8 mouse cellular contexts compared by ENCODE assay signal in genomic region chr6:128032252-128033171, GRCm38 (mm10).
DNase-seq lines count a peak whose midpoint lies in the region; ATAC-seq and TF ChIP-seq lines count a peak whose summit lies in the region.

No protein-coding gene starts in this region.

- H3K4me3 ChIP-seq in C2C12 (ENCODE audit: insufficient read depth, poor library complexity, severe bottlenecking): peak overlapping the region; percentile 36
- no peak overlapping the region for H3K4me3 ChIP-seq in bone marrow, adult 2 months (replicated peaks; ENCODE audit: control insufficient read depth, low read depth, low read length)
- H3K4me3 ChIP-seq in embryonic facial prominence, embryonic 14.5 days (ENCODE audit: low read depth, low read length): peak overlapping the region; percentile 55
- H3K4me3 ChIP-seq in heart, embryonic 11.5 days (ENCODE audit: low read depth, low read length): peak overlapping the region; percentile 62
- no peak overlapping the region for H3K4me3 ChIP-seq in kidney, embryonic 16.5 days (ENCODE audit: low read length)
- no peak overlapping the region for H3K4me3 ChIP-seq in liver, embryonic 14.5 days (ENCODE audit: insufficient read depth in 1 of 2, low read depth in 2 of 2, low read length in 2 of 2)
- H3K4me3 ChIP-seq in neural tube, embryonic 12.5 days: no peak overlapping the region; the same call in 1 of the 2 replicates

- no peaks in the 10 kb centered on the region for H3K27me3 ChIP-seq in C2C12 (ENCODE audit: control insufficient read depth, insufficient read depth, insufficient read length)
- H3K27me3 ChIP-seq in embryonic facial prominence, embryonic 14.5 days (replicated peaks; ENCODE audit: control insufficient read depth, insufficient read depth, low read length): no peaks in the 10 kb centered on the region
- H3K27me3 ChIP-seq in heart, embryonic 11.5 days (ENCODE audit: control insufficient read depth, insufficient read depth, low read length): no peaks in the 10 kb centered on the region
- H3K27me3 ChIP-seq in kidney, embryonic 16.5 days (ENCODE audit: insufficient read depth, low read length): peaks cover 8% of the 10 kb centered on the region; the same call in 1 of the 2 replicates
- H3K27me3 ChIP-seq in liver, embryonic 14.5 days (ENCODE audit: control insufficient read depth, insufficient read depth, low read length): peaks cover 34% of the 10 kb centered on the region
- peaks cover 25% of the 10 kb centered on the region for H3K27me3 ChIP-seq in neural tube, embryonic 12.5 days (replicated peaks)

- H3K36me3 ChIP-seq in C2C12 (ENCODE audit: control insufficient read depth, insufficient read depth): peaks cover 7% of the 10 kb centered on the region
- H3K36me3 ChIP-seq in embryonic facial prominence, embryonic 14.5 days (ENCODE audit: control insufficient read depth, insufficient read depth, low read length): no peaks in the 10 kb centered on the region
- no peaks in the 10 kb centered on the region for H3K36me3 ChIP-seq in heart, embryonic 11.5 days (ENCODE audit: control insufficient read depth, insufficient read depth, low read length)
- no peaks in the 10 kb centered on the region for H3K36me3 ChIP-seq in kidney, embryonic 16.5 days (ENCODE audit: insufficient read depth, low read length)
- H3K36me3 ChIP-seq in liver, embryonic 14.5 days (replicated peaks; ENCODE audit: control insufficient read depth, insufficient read depth, low read depth): no peaks in the 10 kb centered on the region
- H3K36me3 ChIP-seq in neural tube, embryonic 12.5 days: no peaks in the 10 kb centered on the region

- H3K9ac ChIP-seq in embryonic facial prominence, embryonic 14.5 days (ENCODE audit: low read depth, low read length): 0 out of 2 replicates have a peak overlapping the region, but pooled peaks have one; percentile 46
- H3K9ac ChIP-seq in heart, embryonic 11.5 days (ENCODE audit: low read depth, low read length): peak overlapping the region; percentile 83
- no peak overlapping the region for H3K9ac ChIP-seq in kidney, embryonic 16.5 days (replicated peaks; ENCODE audit: low read length)
- no peak overlapping the region for H3K9ac ChIP-seq in liver, embryonic 14.5 days (replicated peaks)
- H3K9ac ChIP-seq in neural tube, embryonic 12.5 days: no peak overlapping the region

- peak overlapping the region; percentile 90 for H3K4me2 ChIP-seq in embryonic facial prominence, embryonic 14.5 days (ENCODE audit: low read depth, low read length)
- H3K4me2 ChIP-seq in heart, embryonic 11.5 days: peak overlapping the region; percentile 98
- peak overlapping the region; percentile 71; the same call in 1 of the 2 replicates for H3K4me2 ChIP-seq in kidney, embryonic 16.5 days (replicated peaks; ENCODE audit: low read depth, low read length)
- H3K4me2 ChIP-seq in liver, embryonic 14.5 days (ENCODE audit: low read depth): no peak overlapping the region
- H3K4me2 ChIP-seq in neural tube, embryonic 12.5 days (replicated peaks): peak overlapping the region; percentile 98

- TF ChIP-seq CTCF in C2C12 (IDR thresholded peaks at IDR 0.05; ENCODE audit: control insufficient read depth, insufficient read depth, insufficient read length): peak; percentile 60
- TF ChIP-seq CTCF in bone marrow, adult 2 months (IDR thresholded peaks at IDR 0.05; ENCODE audit: control insufficient read depth, insufficient read depth, low read length): peak; percentile 72
- peak; percentile 85 for TF ChIP-seq CTCF in liver, embryonic 14.5 days (IDR thresholded peaks at IDR 0.05; ENCODE audit: low read depth)

- peaks cover 26% of the 10 kb centered on the region for H3K79me2 ChIP-seq in C2C12 (ENCODE audit: control insufficient read depth, insufficient read depth)

- TF ChIP-seq EP300 in liver, embryonic 14.5 days (IDR thresholded peaks at IDR 0.05; ENCODE audit: low read depth): no peak

- peaks cover 11% of the 10 kb centered on the region for H3K79me3 ChIP-seq in C2C12 (ENCODE audit: low read depth)

- peak; percentile 45 for DNase-seq in embryonic facial prominence, embryonic 14.5 days (ENCODE audit: low spot score)
- DNase-seq in liver, embryonic 14.5 days (ENCODE audit: low read depth in 3 of 3, low spot score in 3 of 3): peak in 1 of 3 experiments; percentile 10
- DNase-seq in testis, postnatal 14 days (ENCODE audit: low spot score): peak; percentile 48

- H3K9me3 ChIP-seq in embryonic facial prominence, embryonic 14.5 days (ENCODE audit: control insufficient read depth, low read length): no peaks in the 10 kb centered on the region
- H3K9me3 ChIP-seq in heart, embryonic 11.5 days (replicated peaks; ENCODE audit: control insufficient read depth, low read length): no peaks in the 10 kb centered on the region
- H3K9me3 ChIP-seq in kidney, embryonic 16.5 days (ENCODE audit: low read length): no peaks in the 10 kb centered on the region
- no peaks in the 10 kb centered on the region for H3K9me3 ChIP-seq in liver, embryonic 14.5 days (ENCODE audit: control insufficient read depth, low read length)
- no peaks in the 10 kb centered on the region for H3K9me3 ChIP-seq in neural tube, embryonic 12.5 days

- H3K27ac ChIP-seq in bone marrow, adult 2 months (ENCODE audit: control insufficient read depth, insufficient read depth, low read depth, low read length, poor library complexity): no peak overlapping the region
- 0 out of 2 replicates have a peak overlapping the region, but pooled peaks have one; percentile 8 for H3K27ac ChIP-seq in embryonic facial prominence, embryonic 14.5 days (replicated peaks; ENCODE audit: low read depth, low read length)
- H3K27ac ChIP-seq in heart, embryonic 11.5 days (ENCODE audit: low read depth, low read length): peak overlapping the region; percentile 50
- no peak overlapping the region for H3K27ac ChIP-seq in kidney, embryonic 16.5 days (ENCODE audit: low read length)
- H3K27ac ChIP-seq in liver, embryonic 14.5 days: no peak overlapping the region
- H3K27ac ChIP-seq in neural tube, embryonic 12.5 days: no peak overlapping the region

- TF ChIP-seq POLR2A in bone marrow, adult 2 months (IDR thresholded peaks at IDR 0.05; ENCODE audit: borderline replicate concordance, control insufficient read depth, low read depth, low read length): no peak

- no peak for ATAC-seq in embryonic facial prominence, embryonic 14.5 days (ENCODE audit: low read depth)
- no peak for ATAC-seq in heart, embryonic 11.5 days (replicated peaks; ENCODE audit: insufficient number of reproducible peaks, low FRiP score, low TSS enrichment)
- no peak for ATAC-seq in kidney, embryonic 16.5 days (ENCODE audit: low FRiP score, low TSS enrichment)
- no peak for ATAC-seq in liver, embryonic 14.5 days (ENCODE audit: insufficient read depth)
- ATAC-seq in neural tube, embryonic 12.5 days (ENCODE audit: low FRiP score, low read depth): no peak

- H3ac ChIP-seq in C2C12 (ENCODE audit: control insufficient read depth, insufficient read length, low read depth): no peak overlapping the region

- H3K4me1 ChIP-seq in bone marrow, adult 2 months (ENCODE audit: control insufficient read depth, insufficient read depth, low read length): no peaks in the 10 kb centered on the region
- H3K4me1 ChIP-seq in embryonic facial prominence, embryonic 14.5 days (ENCODE audit: control insufficient read depth, insufficient read depth, low read length): peaks cover 39% of the 10 kb centered on the region
- H3K4me1 ChIP-seq in heart, embryonic 11.5 days (ENCODE audit: control insufficient read depth, insufficient read depth, low read length): peaks cover 52% of the 10 kb centered on the region
- H3K4me1 ChIP-seq in kidney, embryonic 16.5 days (ENCODE audit: insufficient read depth, low read length): peaks cover 36% of the 10 kb centered on the region
- peaks cover 0 to 3% of the 10 kb centered on the region in 2 experiments; a peak in 1 of 4 replicates for H3K4me1 ChIP-seq in liver, embryonic 14.5 days (replicated peaks; ENCODE audit: control insufficient read depth in 2 of 2, insufficient read depth in 2 of 2, low read length in 1 of 2)
- peaks cover 36% of the 10 kb centered on the region for H3K4me1 ChIP-seq in neural tube, embryonic 12.5 days

- WGBS in bone marrow, adult 2 months: 40% methylated on average over 16 of the region's 16 CpGs
- 19% methylated on average over 16 of the region's 16 CpGs for WGBS in embryonic facial prominence, embryonic 14.5 days
- 19% methylated on average over 16 of the region's 16 CpGs for WGBS in heart, embryonic 11.5 days (ENCODE audit: insufficient replicate concordance)
- WGBS in kidney, embryonic 16.5 days: 32% methylated on average over 16 of the region's 16 CpGs
- WGBS in liver, embryonic 14.5 days (ENCODE audit: insufficient replicate concordance): 31% methylated on average over 16 of the region's 16 CpGs
- WGBS in neural tube, embryonic 12.5 days: 33% methylated on average over 16 of the region's 16 CpGs

TF ChIP-seq in C2C12, 6 proteins besides CTCF, POLR2A, EP300 and RAD21:
- peak; percentile 40 for TF ChIP-seq MAX (IDR thresholded peaks at IDR 0.05)
- no peak for TF ChIP-seq CEBPB (IDR thresholded peaks at IDR 0.05; ENCODE audit: low read depth)
- peak; percentile 90 for TF ChIP-seq USF1 (IDR thresholded peaks at IDR 0.05; ENCODE audit: low read depth)

Comparison
In these comparisons a context has a peak if more than half of its experiments do, and no peak if none do; other contexts are left out.
1. H3K4me3 ChIP-seq: peak in C2C12 (single experiment), embryonic facial prominence, embryonic 14.5 days (single experiment) and heart, embryonic 11.5 days (single experiment); none in bone marrow, adult 2 months (single experiment), kidney, embryonic 16.5 days (single experiment), liver, embryonic 14.5 days (0 of 2) and neural tube, embryonic 12.5 days (single experiment).
2. H3K27ac ChIP-seq: peak in embryonic facial prominence, embryonic 14.5 days (single experiment) and heart, embryonic 11.5 days (single experiment); none in bone marrow, adult 2 months (single experiment), kidney, embryonic 16.5 days (single experiment), liver, embryonic 14.5 days (single experiment) and neural tube, embryonic 12.5 days (single experiment).
3. H3K9ac ChIP-seq: peak in embryonic facial prominence, embryonic 14.5 days (single experiment) and heart, embryonic 11.5 days (single experiment); none in kidney, embryonic 16.5 days (single experiment), liver, embryonic 14.5 days (single experiment) and neural tube, embryonic 12.5 days (single experiment).
4. Peak in every context shown above with its lines, with median percentiles within 50 percentile points of each other: CTCF ChIP-seq.